Mouse (Mus musculus) naive thymus-derived CD4-positive, alpha-beta T cell, adult 5 months (primary cell): Measurements from ENCODE around the gene Fktn. TPM values are rescaled to one million over a fixed set of nuclear protein-coding genes. Genes with fewer than 3 reads are reported as not detected.

Experiments used
- polyA plus RNA-seq: library from polyadenylated mRNA; unstranded; fragments of 100-300 nt; shearing (Covaris generic); gene quantifications from one replicate; pipeline ENCODE4 v1.2.1, GENCODE M21; 2017

Fktn gene
- 2.2 TPM for polyA plus RNA-seq

GRCm38 (mm10) chr4:53713704-53714050, at the start of gene Fktn:
Fktn (plus strand) TSS chr4:53713998.

GRCm38 (mm10) chr4:53825821-53826605, 112.2 kb downstream of the Fktn start, which contains the start of gene Tmem38b:
Tmem38b (plus strand) TSS chr4:53826045.

Other genes with a start within 250 kb of the Fktn start
- 0.30 TPM for gene Fsd1l, start 82.5 kb upstream of the Fktn start, polyA plus RNA-seq
- not detected for gene Tal2, start 65.7 kb downstream of the Fktn start, polyA plus RNA-seq
- 2.2 TPM for gene Tmem38b, start 112.0 kb downstream of the Fktn start, polyA plus RNA-seq